Mouse (Mus musculus) mouse embryonic stem cell (cell line): ENCODE data around the gene Ptchd3.

ENCODE experiments used
- in situ Hi-C, 2 experiments: fragments of 300-500 bp; cut with MboI; formaldehyde crosslinking; loops; 1 replicate in 1 of 2; 3 replicates in 1 of 2; pipeline ENCODE4 v1.14.3; 2019 to 2020; ENCODE audit warnings: low sequenced_read_pairs in 2 of 2, low pct_unique_long_range_greater_than_20kb in 1 of 2, mixed read lengths in 1 of 2; ENCODE audit not compliant: unreplicated experiment in 1 of 2

Gene Ptchd3

DNA sequence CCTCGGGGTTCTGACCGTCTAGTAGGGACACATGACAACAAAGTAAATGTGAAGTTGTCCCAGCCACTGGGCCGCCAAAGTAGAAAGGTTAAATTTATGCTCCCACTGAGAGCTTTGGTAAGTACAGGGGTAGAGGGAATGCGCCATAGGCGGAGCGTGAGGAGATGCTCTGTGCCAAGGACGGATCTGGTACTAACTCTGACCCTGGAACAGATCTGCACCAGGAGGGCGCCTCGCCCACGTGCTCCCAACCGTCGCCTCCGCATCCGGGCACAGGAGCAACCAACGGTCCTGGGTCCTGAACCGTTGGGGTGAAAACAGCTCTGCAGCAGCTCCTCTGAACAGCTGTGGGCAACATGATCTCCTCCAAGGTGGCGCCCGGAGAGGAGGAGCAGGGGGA lies at the start of gene Ptchd3:
Ptchd3 (plus strand) TSS at position 301 of the 400 bp plus-strand sequence.
- in situ Hi-C loops = no loop called here

DNA sequence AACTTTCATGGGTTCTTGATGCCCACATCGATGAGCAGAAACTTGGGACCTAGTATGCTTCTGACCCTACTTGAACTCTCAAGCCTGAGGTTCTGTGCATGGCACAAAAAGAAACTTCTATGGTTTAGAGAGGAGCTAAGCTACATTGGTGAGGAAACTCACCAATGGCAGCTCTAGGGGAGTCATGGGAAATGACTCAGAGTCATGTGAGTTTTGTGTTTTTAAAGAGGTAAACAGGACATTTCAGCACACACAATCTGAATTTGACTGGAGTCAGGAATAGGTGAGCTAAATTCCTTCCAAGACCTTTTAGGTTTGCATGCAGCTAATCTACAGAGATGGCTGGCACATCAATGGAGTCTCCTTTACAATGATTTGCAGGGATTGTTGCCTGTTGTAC lies 48.2 kb upstream of the Ptchd3 start:
- in situ Hi-C loops = no loop called here

DNA sequence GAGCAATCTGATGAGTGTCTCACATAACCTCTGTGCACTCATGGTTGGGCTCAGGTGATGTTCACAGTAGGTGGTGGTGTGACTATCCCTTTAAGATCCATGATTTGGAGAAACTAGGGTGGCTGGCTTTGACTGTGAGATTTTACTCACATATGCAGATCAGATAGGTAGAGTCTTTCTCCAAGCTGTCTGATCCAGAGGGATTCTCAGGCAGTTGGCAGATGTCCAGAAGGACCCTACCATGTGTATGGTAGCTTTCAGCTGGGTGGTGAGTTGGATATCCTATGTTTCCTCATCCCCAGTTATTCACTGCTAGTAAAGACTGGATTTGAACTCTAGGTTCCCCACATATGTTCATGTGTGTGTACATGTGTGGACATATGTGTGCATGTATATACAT lies 42.6 kb upstream of the Ptchd3 start:
- in situ Hi-C loops = no loop called here

DNA sequence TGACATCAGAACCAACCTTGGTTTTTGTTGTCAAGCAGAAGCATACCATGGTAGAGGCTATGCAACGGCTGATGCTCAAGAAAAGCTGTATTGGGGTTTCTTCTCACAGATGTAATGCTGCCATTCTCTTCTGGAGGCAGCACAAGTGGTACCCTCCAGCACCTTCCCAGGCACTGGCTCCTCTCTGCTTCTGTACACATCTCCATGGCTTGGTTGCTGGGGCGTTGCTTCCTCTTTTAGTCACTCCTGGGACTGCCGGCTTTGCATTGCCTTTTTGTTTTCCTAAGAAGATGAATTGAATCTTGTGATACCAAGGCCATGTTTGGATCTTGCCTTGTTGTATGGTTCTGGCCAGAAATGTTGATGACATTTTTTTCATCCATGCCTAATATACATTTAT lies 40.5 kb upstream of the Ptchd3 start:
- in situ Hi-C loops = no loop called here

DNA sequence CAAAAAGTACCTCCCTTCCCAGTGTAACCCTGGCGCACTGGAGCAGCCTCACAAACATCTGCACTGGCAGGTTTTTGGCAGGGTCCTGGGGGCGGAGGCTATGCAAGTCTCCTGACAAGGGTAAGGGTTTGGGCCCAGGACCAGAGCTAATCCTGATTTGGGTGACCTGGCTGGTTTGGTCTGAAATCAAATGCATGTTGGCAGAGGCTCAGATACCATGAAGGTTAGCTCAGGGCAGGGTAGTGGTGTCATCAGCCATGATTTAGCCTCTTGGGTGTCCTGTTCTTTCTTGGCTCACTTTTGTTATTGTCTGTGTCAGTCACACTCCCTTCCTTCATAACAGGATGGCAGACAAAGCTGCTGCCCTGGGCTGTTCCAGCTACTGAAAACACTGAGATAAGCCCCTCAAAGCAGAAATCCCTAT lies 39.4 kb upstream of the Ptchd3 start:
- in situ Hi-C loops = no loop called here

DNA sequence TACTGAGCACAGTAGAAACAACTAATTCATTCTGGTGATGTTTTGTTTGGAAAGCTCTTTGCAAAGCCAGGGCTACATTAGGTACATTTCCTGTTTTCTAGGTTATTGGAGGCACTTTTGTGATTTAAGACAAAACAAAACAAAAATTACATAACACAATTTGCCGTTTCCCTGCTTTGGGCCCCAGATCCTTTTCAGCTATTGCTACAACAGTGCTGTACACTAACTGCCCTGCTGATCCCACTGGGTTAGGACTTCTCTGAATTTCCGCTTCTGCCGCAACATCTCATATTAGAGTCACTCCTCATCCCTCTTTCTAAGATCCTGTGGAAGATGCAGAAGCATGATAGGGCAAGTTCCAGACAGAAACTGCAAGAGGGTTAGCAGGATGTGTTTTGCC lies 38.6 kb upstream of the Ptchd3 start:
- in situ Hi-C loops = no loop called here

DNA sequence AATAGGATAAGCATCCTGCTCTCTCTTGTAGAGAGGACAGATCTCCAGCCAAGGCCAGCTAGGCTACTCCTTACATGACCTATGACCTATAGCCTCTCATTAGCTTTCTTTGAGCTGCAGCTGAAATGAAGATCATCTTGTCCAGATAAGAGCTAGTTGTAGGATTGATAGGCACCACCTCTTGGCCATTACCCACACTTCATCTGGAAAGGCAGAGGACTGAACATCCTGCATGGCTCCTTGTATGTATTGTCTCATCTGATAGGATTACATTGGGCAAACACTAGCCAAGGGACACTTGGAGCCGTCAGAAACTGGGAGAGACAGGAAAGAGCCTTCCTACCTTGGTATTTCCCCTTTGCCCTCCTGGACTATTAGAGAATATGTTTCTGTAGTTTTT lies 38.1 kb upstream of the Ptchd3 start:
- in situ Hi-C loops = no loop called here

DNA sequence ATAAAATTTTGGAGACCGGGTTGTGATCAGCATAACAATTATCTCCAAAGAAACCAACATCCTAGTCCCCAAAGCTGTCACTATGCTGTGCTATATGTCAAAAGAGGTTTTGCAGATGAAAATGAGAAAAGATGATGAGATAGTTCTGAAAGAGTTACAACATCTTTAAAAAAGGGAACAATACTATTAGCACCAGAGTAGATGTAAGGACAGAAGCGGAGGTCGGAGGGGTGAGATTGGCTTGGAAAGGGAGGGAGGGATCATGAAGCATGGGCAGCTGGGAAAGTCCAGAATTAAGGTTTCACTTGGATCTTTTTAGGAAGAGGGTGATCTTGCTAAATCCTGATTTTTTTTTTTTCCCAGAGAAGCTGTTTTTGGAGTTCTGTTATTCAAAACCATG lies 36.5 kb upstream of the Ptchd3 start:
- in situ Hi-C loops = no loop called here

DNA sequence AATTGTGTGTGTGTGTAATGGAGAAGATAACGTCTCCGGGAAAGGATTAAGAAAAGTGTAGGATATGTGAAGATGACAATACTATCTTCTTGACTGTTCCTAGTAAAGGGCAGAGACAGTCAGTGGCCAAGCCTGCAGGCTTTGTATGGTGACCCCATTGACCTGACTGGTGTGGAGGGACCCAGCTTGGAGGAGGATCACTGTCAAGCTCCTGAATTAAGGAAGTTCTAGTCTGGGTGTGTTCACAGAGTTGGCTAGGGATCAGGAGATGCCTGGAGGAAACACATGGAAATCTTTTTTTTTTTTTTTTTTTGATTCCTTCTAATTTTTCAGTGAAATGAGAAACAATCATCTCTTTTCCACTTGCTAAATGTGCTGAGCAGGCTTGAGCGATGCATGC lies 35.9 kb upstream of the Ptchd3 start:
- in situ Hi-C loops = no loop called here

DNA sequence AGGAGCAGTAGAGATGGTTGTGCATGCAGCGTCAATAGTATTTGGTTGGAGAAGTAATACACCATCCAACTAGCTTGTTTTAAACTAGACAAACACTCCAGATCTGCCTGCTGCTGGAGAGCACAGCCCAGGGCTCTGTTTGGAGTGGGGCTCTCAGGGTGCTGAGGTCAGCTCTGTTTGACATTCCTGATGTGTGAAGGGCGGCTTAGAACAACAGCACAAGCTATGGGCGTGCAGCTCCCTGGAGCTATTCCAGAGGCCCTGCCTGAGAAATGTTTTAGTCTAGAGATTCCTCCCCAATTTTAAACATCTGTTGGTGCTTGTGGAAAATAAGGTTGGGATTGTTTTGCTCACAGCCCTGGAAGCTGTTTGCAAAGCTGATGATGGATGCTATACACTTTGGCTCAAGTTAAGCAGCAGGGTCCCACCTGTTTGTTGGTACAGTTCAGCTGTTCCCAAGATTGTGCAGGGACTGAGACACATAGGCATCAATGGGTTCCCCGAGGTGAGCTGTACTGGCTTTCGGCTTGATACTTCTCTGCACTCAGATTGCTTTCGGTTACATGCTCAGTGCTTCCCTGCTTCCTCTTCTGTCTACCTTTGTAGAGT lies 35.4 kb upstream of the Ptchd3 start:
- in situ Hi-C loops = no loop called here

DNA sequence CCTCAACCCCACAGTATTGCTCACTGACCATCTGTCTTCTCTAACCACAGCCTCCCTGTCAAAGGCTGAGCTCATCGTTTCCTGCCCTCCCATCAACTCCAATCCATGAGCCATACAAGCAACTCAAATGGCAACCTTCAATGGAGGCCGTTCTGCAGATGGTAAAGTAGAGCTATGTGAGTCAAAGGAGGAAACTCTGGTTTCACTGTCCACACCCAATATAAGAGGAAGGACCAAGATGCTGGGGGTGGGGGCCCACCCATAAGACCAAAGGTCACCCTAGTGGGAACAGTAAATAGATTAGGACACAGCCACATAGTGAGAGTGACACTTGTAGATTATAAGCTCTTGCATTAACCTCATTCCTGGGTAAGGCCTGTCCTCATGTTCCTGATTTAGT lies 34.1 kb upstream of the Ptchd3 start:
- in situ Hi-C loops = no loop called here

DNA sequence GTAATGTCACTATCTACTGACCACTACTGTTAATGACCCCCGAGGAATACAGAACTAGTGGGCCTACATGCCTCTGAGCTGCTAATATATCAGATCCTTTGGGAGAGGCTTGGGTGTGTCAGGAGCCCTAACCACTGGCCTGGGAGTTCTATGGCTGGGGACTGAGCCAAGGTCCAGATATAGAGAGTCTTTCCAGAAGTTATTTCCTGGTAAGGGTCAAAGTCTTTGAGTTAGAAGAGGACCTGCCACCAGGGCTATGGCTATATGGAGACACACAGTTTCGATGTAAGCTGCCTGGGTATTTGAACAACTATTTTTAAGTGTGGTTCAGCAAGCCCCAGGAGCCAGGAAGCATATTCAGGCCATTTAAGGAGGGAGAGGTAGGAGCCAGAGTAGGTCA lies 31.5 kb upstream of the Ptchd3 start:
- in situ Hi-C loops = no loop called here

DNA sequence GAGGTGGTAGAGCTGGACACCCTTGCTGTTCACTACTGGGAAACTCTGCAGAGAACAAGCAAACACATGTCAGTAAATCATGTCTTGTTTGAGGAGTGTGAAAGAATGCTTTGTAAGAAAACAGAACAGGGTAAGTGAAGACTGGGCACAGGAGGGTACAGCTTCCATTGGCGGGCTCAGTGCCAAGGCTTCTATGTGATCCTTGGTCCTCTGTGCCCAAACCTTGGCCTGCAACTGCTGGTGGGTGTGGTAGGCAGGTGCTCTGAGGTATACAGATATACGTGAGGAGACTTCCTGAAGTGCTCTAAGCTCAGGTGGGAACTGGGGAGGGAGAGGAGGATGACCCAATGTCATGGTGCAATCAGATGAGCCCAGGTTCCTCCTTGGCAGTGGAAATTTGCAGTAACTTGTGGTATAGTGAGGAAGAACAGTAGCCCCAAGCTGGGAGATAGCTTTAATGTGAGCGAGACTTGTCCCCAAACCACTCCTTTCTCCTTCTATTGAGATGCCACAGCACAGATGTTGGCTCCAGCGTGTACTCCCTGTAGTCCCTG lies 30.2 kb upstream of the Ptchd3 start:
- in situ Hi-C loops = no loop called here

DNA sequence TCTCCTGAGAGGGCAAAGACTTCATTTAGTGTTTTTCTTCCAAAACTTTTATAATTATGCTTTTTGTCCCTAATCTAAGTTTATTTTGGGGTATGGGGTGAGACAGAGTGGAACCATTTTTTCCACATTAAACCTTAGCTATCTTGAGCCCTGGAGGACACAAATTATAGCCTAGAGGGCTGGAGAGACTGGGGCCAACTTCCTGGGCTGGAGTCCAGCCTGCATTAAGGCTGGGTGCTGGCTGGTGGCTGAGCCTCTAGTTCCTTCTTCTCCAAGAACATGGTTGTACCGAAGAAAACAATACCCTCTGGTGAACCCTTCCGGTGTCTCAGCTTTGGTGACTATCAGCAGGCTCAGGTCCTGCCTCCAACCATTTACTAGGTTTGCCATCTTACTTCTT lies 27.3 kb upstream of the Ptchd3 start:
- in situ Hi-C loops = no loop called here

DNA sequence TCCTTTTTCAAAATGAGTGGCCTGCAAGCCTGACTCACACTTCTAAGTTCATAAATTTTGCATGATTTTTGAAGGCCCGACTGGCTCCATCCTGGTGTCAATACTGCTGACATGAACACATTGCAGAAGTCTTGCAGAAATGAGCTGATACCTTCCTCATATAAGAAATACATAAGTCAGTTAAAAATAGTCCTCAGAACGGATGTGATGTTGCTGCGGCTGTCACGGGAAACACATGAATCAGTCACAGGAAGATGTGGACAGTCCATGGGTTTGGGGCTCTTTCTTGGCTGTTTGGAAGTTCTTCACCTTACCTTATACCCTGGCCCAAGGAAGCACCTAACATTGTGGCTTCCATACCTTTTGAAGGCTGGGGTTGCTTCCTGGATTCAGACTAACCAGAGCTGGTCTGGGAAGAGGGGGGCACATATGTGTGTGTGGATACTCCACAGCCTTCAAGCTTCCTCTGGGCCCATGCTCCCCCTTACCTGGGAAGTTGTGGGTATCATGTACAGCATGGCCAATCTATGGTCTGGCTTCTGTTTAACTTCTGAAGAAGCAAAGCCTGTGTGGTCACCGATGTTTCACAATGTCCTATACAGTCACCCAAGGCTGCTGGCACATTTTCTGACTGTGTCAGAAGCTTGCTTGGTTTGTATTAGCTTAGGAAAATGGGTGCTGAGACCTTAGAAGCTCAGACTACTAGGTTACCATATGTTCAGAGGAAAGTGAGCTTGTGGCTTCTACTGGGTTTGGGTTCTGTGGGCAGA lies 25.6 kb upstream of the Ptchd3 start:
- in situ Hi-C loops = no loop called here

DNA sequence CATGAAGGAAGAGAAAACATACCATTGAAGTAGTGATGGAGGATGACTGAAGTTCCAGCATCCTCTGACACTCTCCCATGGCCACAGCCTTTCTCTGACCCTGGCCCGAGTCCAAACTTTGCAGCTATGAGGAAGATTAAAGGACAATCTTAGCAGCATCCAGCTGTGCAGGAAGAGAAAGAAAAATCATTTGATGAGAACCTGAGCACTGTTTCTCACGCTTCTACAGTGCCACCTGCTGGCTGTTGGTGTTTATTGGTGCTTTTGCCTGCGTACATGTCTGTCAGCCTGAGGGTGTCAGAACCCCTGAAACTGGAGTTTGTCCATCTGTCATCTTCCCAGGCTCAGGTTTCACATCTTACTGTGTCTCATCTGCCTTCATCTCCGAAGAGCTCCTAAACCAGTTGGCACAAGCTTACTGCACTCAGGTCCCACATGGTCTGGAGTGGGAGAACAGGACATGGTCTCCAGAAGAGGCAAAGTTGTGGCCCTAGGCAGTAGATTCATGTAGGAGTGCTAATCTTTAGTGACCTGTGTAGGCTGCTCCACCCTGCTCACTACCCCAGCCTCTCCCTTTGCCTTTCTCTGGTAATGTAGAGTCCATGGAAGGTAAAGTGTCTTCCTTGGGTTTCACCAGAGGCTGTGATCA lies 21.7 kb upstream of the Ptchd3 start:
- in situ Hi-C loops = no loop called here

DNA sequence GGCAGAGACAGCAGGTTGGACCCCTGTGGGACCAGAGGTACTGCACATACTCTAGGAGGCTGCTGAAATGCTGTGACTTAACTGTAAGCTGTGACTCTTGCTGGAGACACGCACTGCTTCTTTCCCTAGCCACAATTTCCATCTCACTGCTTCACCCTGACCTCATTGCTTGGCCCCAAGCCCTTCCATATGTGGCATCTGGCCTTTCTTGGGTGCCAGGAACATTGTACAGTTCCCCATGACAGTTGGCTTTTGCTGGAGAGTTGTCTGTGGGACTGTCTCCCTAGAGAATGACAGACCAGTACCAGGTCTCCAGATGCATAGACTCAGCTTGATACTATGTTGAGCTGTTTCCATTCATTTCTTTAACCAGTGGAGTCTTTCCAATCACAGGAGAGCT lies 21.2 kb upstream of the Ptchd3 start:
- in situ Hi-C loops = no loop called here

DNA sequence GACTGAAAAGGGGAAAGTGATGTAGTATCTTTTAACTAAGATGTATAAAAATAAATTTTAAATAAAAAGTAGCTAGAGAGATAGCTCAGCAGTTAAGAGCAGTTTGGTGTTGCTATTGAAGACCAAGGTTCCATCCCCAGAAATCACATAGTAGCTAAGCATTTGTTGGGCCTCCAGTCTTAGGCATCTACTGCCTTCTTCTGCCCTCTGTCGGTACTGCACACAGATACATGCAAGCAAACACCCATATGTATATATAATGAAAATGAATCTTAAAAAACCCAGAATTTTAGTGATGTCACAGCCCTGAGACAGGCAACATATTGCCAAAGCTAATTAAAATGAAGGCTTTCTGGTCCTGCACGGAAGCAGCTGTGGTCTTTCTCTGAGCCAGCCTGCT lies 15.9 kb downstream of the Ptchd3 start:
- in situ Hi-C loops = no loop called here

DNA sequence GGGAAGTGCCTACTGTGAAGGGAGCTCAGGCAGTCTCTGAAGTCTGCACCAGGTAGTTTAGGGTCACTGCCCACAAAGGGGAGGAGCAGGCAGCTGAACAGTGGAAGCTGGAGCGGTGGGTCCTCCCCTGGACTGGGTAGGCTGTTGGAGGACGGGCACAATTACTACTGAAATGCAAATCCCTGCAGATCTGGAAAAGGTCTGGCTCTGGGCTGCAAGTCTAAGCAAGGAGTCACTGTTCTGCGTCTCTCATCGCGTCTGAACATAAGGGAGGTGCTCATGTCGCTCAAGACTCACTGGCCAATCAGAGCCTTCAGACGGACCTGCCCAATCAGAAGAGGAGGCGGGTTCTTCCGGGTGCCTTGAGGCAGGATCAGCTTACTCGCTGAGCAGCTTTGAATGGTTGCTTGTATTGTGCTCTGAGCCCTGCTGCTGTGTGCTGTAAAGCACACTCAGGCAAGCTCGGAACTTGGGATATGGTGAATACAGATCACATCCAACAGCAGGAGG lies 17.8 kb downstream of the Ptchd3 start:
- in situ Hi-C loops = no loop called here
